7 mouse cellular contexts compared by ENCODE assay signal in the genomic region with DNA sequence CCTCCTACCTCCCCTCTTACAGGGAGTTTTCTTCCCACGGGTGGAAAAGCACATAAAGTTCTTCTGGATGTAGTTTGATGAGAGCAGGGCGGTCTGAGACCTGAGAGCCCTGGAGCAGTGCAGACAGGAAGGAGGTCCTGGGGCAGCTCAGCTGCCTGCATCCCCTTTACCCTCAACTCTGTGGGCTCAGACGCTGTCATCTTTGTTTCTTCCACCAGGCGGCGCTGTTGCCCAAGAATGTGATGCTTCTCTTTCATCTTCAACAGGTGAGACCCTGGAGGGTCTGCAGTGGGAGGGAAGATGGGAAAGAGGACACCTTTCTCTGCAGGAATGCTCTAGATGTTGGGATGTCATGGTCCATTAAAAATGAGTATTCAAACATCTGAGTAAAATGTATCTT. TPM values are rescaled to one million over a fixed set of nuclear protein-coding genes. Genes with fewer than 3 reads are reported as not detected.
DNase-seq lines count a peak whose midpoint lies in the region.
"Not testable (repeated sequence)": the region's sequence is repeated elsewhere in the genome, so short reads cannot be mapped to it uniquely, and the experiment has no call there.

No protein-coding gene starts in this region.

- not testable (repeated sequence) for H3K27ac ChIP-seq in limb, embryonic 10.5 days

- not testable (repeated sequence) for H3K27me3 ChIP-seq in limb, embryonic 10.5 days (ENCODE audit: low read depth, poor library complexity, severe bottlenecking)

- H3K36me3 ChIP-seq in limb, embryonic 10.5 days, result not testable (repeated sequence)

- not testable (repeated sequence) for H3K9me3 ChIP-seq in limb, embryonic 10.5 days (replicated peaks)

- not testable (repeated sequence) for H3K4me3 ChIP-seq in limb, embryonic 10.5 days

- peak; percentile 64 for DNase-seq in R1 (ENCODE audit: low read depth, low spot score)
- DNase-seq in cerebellum, postnatal 14 days, result peak; percentile 67 to 84
- peak; percentile 40 for DNase-seq in gastrocnemius, adult 18-20 months (ENCODE audit: low spot score)
- peak; percentile 77 for DNase-seq in kidney, adult 18-20 months
- DNase-seq in limb, embryonic 10.5 days (ENCODE audit: low spot score), result peak; percentile 69
- DNase-seq in monocyte, adult 2 months (ENCODE audit: low read depth in 1 of 2, low spot score in 2 of 2), result peak; percentile 23 to 65
- DNase-seq in spleen, postnatal 36 days (ENCODE audit: low spot score in 2 of 2), result peak; percentile 51 to 65

- not testable (repeated sequence) for H3K4me1 ChIP-seq in limb, embryonic 10.5 days

- WGBS in limb, embryonic 10.5 days, result 2% methylated on average over 5 of the region's 5 CpGs

RNA-seq across cellular contexts. Expression of a gene that starts 24.4 kb away (rescaled TPM):
- total RNA-seq in gastrocnemius, adult 18-20 months (2021), result under 1 TPM; 0.19 to 0.27 TPM
- not detected in 2 replicates for polyA plus RNA-seq in limb, embryonic 10.5 days (2016; fragmentation: Nextera tagmentation; extraction: Ambion mirVana)

RNA-seq across cellular contexts. Expression of a gene that starts 33.3 kb away (rescaled TPM):
- total RNA-seq in gastrocnemius, adult 18-20 months (2021), result 10 to 100 TPM; 36.3 to 59.0 TPM
- 21.4 and 23.1 TPM in 2 replicates for polyA plus RNA-seq in limb, embryonic 10.5 days (2016; fragmentation: Nextera tagmentation; extraction: Ambion mirVana)

RNA-seq across cellular contexts. Expression of a gene that starts 46.2 kb away (rescaled TPM):
- total RNA-seq in gastrocnemius, adult 18-20 months (2021), result under 1 TPM; 0.18 to 0.71 TPM
- 0.79 and 0.80 TPM in 2 replicates for polyA plus RNA-seq in limb, embryonic 10.5 days (2016; fragmentation: Nextera tagmentation; extraction: Ambion mirVana)

RNA-seq across cellular contexts. Expression of a gene that starts 54.2 kb away (rescaled TPM):
- 10 to 100 TPM; 83.5 to 83.8 TPM for total RNA-seq in gastrocnemius, adult 18-20 months (2021)
- 749 and 792 TPM in 2 replicates for polyA plus RNA-seq in limb, embryonic 10.5 days (2016; fragmentation: Nextera tagmentation; extraction: Ambion mirVana)
